Mouse (Mus musculus) large intestine, adult 2 months (tissue): ENCODE results near the gene Nolc1. TPM values are rescaled to one million over a fixed set of nuclear protein-coding genes. Genes with fewer than 3 reads are reported as not detected.

Source experiments
- DNase-seq: peaks from one replicate; pipeline ENCODE4 v3.0.0-alpha.2; 2012; ENCODE audit warnings: low read depth, low spot score
- WGBS: fragments of 180-500 bp; shearing (Covaris S2); methylation state at CpG from one replicate; pipeline ENCODE4 v1.1.7; 2018; 5-methylcytosine and 5-hydroxymethylcytosine counted together
- polyA plus RNA-seq: library from polyadenylated mRNA; depleted of rRNA; stranded (reverse); fragments of >200 nt; gene quantifications from 2 replicates; pipeline ENCODE4 v1.2.3, GENCODE M21; 2012; rRNA removed

Gene Nolc1
- polyA plus RNA-seq, 1 experiment: 10.1 TPM

GRCm38 (mm10) chr19:46131694-46132525 is 56.2 kb downstream of the Nolc1 start, which contains the start of gene Elovl3:
Gene Elovl3, plus strand, starts transcription at chr19:46131897.
- WGBS: 2% methylated on average over 31 of the region's 31 CpGs
- no peak for DNase-seq

GRCm38 (mm10) chr19:46132577-46132976 is 56.9 kb downstream of the Nolc1 start:
- WGBS: 31% methylated on average over 6 of the region's 6 CpGs
- no peak for DNase-seq

Other genes starting within 250 kb of the Nolc1 start
- 10.3 and 11.5 TPM in 2 replicates for gene Armh3, start 77.4 kb upstream of the Nolc1 start, polyA plus RNA-seq
- gene Hps6, start 72.4 kb upstream of the Nolc1 start, polyA plus RNA-seq: 3.9 and 4.3 TPM in 2 replicates
- gene Pprc1, start 31.0 kb upstream of the Nolc1 start, polyA plus RNA-seq: 14.9 and 21.6 TPM in 2 replicates
- 65.3 and 79.8 TPM in 2 replicates for gene Ldb1, start 30.6 kb upstream of the Nolc1 start, polyA plus RNA-seq
- gene Elovl3, start 56.0 kb downstream of the Nolc1 start, polyA plus RNA-seq: not detected in 2 replicates
- not detected in 2 replicates for gene Pitx3, start 72.5 kb downstream of the Nolc1 start, polyA plus RNA-seq
- 67.8 and 92.2 TPM in 2 replicates for gene Gbf1, start 76.6 kb downstream of the Nolc1 start, polyA plus RNA-seq
- gene Nfkb2, start 228.5 kb downstream of the Nolc1 start, polyA plus RNA-seq: 40.8 and 47.2 TPM in 2 replicates